Mouse (Mus musculus) heart, adult 2 months (tissue): ENCODE results near the gene Runx1.

Experiments used
- CTCF ChIP-seq: fragments of 200-600 bp; IDR thresholded peaks from 2 replicates; pipeline ENCODE4 v1.8.1; 2022; ENCODE audit warnings: antibody characterized with exemption, mild to moderate bottlenecking, moderate library complexity
- EP300 ChIP-seq: fragments of 200-500 bp; IDR thresholded peaks from 2 replicates; pipeline ENCODE4 v1.6.1; 2011; ENCODE audit warnings: low read depth, low read length, control low read depth; ENCODE audit not compliant: insufficient read depth
- POLR2A ChIP-seq: fragments of 200-500 bp; IDR thresholded peaks from 2 replicates; pipeline ENCODE4 v1.6.1; 2011; ENCODE audit warnings: mild to moderate bottlenecking, low read depth, low read length, control low read depth; ENCODE audit not compliant: insufficient read depth

GRCm38 (mm10) chr16:92823381-92823862 is 2.5 kb downstream of the Runx1 start:
- TF ChIP-seq POLR2A (no peak), CTCF (no peak), EP300 (no peak)
